Mouse (Mus musculus) ES-Bruce4 (cell line): ENCODE results near the gene Cyb5r3. TPM values are rescaled to one million over a fixed set of nuclear protein-coding genes. Genes with fewer than 3 reads are reported as not detected.
"Not testable (repeated sequence)": the region's sequence is repeated elsewhere in the genome, so short reads cannot be mapped to it uniquely, and the experiment has no call there.

Experiments
- H3K27ac ChIP-seq: 2 replicates; pipeline ENCODE4 v1.5.1; 2012; ENCODE audit warnings: low read length, inconsistent platforms; ENCODE audit not compliant: insufficient read depth
- H3K27me3 ChIP-seq: 2 replicates; pipeline ENCODE4 v1.6.1; 2012; ENCODE audit warnings: mild to moderate bottlenecking, low read length, inconsistent platforms; ENCODE audit not compliant: control insufficient read depth, poor library complexity, insufficient read depth, severe bottlenecking
- H3K36me3 ChIP-seq: 2 replicates; pipeline ENCODE4 v1.6.1; 2012; ENCODE audit warnings: inconsistent platforms, mild to moderate bottlenecking, low read length, moderate library complexity; ENCODE audit not compliant: control insufficient read depth, poor library complexity, insufficient read depth, severe bottlenecking
- H3K4me1 ChIP-seq: one replicate; pipeline ENCODE4 v1.8.1; 2011; ENCODE audit warnings: low read length; ENCODE audit not compliant: control insufficient read depth, insufficient read depth
- H3K4me3 ChIP-seq: 2 replicates; pipeline ENCODE4 v1.5.1; 2011; ENCODE audit warnings: low read depth, mild to moderate bottlenecking, low read length
- H3K9ac ChIP-seq: 2 replicates; pipeline ENCODE4 v1.6.1; 2012; ENCODE audit warnings: low read depth, mild to moderate bottlenecking, inconsistent platforms; ENCODE audit not compliant: poor library complexity, severe bottlenecking
- H3K9me3 ChIP-seq: replicated peaks from 2 replicates; pipeline ENCODE4 v1.6.1; 2012; ENCODE audit warnings: mild to moderate bottlenecking, low read length, inconsistent platforms; ENCODE audit not compliant: control insufficient read depth, poor library complexity, insufficient read depth, severe bottlenecking
- CTCF ChIP-seq: IDR thresholded peaks from one replicate; pipeline ENCODE4 v1.8.1; 2011; ENCODE audit warnings: low read depth, low read length
- EP300 ChIP-seq: IDR thresholded peaks from 2 replicates; pipeline ENCODE4 v1.6.1; 2011; ENCODE audit warnings: low read depth, low read length; ENCODE audit not compliant: insufficient read depth
- POLR2A ChIP-seq: IDR thresholded peaks from one replicate; pipeline ENCODE4 v1.8.1; 2011; ENCODE audit warnings: low read length; ENCODE audit not compliant: insufficient read depth
- polyA plus RNA-seq: library from polyadenylated mRNA; stranded (reverse); fragments of >200 nt; gene quantifications from 2 replicates; pipeline ENCODE4 v1.2.4, GENCODE M21; 2011; ENCODE audit warnings: low read depth; ENCODE audit not compliant: missing spikeins, insufficient read depth, insufficient read length

The Cyb5r3 gene
- polyA plus RNA-seq, 1 experiment: 188 TPM

- H3K9ac ChIP-seq: no peak overlapping the region
- TF ChIP-seq EP300 (no peak), POLR2A (no peak), CTCF (no peak)
- no peak overlapping the region for H3K27ac ChIP-seq
- no peaks in the 10 kb centered on the region for H3K9me3 ChIP-seq
- no peak overlapping the region for H3K4me3 ChIP-seq
- H3K4me1 ChIP-seq: no peaks in the 10 kb centered on the region
- peaks cover 75% of the 10 kb centered on the region for H3K36me3 ChIP-seq
- H3K27me3 ChIP-seq: no peaks in the 10 kb centered on the region
Observed at GRCm38 (mm10) chr15:83134671-83135070, 37.7 kb downstream of the Cyb5r3 start.

GRCm38 (mm10) chr15:83129530-83130231 is 42.7 kb downstream of the Cyb5r3 start:
- Histone ChIP-seq H3K36me3 (peaks cover 69% of the 10 kb centered on the region), H3K4me3 (no peak overlapping the region), H3K4me1 (no peaks in the 10 kb centered on the region), H3K27ac (no peak overlapping the region), H3K9me3 (no peaks in the 10 kb centered on the region), H3K9ac (no peak overlapping the region), H3K27me3 (no peaks in the 10 kb centered on the region)
- TF ChIP-seq CTCF (no peak), EP300 (no peak), POLR2A (no peak)

- H3K27ac ChIP-seq, H3K4me3 ChIP-seq, H3K4me1 ChIP-seq, H3K27me3 ChIP-seq, H3K9me3 ChIP-seq, H3K9ac ChIP-seq: not testable (repeated sequence)
- H3K36me3 ChIP-seq: peaks cover 50% of the 10 kb centered on the region
Observed at GRCm38 (mm10) chr15:83127037-83127436, 45.4 kb downstream of the Cyb5r3 start.

- H3K9me3 ChIP-seq: no peaks in the 10 kb centered on the region
- H3K27ac ChIP-seq: no peak overlapping the region
- H3K27me3 ChIP-seq: no peaks in the 10 kb centered on the region
- TF ChIP-seq POLR2A (no peak), EP300 (no peak), CTCF (no peak)
- no peak overlapping the region for H3K9ac ChIP-seq
- H3K4me3 ChIP-seq: no peak overlapping the region
- H3K4me1 ChIP-seq: no peaks in the 10 kb centered on the region
- peaks cover 46% of the 10 kb centered on the region for H3K36me3 ChIP-seq
Observed at GRCm38 (mm10) chr15:83126582-83126981, 45.8 kb downstream of the Cyb5r3 start.

GRCm38 (mm10) chr15:83124625-83125024 is 47.8 kb downstream of the Cyb5r3 start:
- Histone ChIP-seq H3K9ac (no peak overlapping the region), H3K27ac (no peak overlapping the region), H3K36me3 (peaks cover 28% of the 10 kb centered on the region), H3K4me3 (no peak overlapping the region), H3K27me3 (no peaks in the 10 kb centered on the region), H3K9me3 (no peaks in the 10 kb centered on the region), H3K4me1 (no peaks in the 10 kb centered on the region)
- TF ChIP-seq CTCF (no peak), EP300 (no peak), POLR2A (no peak)

- peaks cover 28% of the 10 kb centered on the region for H3K36me3 ChIP-seq
Observed at GRCm38 (mm10) chr15:83122566-83123145, 49.7 kb downstream of the Cyb5r3 start, which contains the start of gene Rrp7a. TSS of gene Rrp7a (minus strand) at chr15:83122801.

More at GRCm38 (mm10) chr15:83122566-83123145, 49.7 kb downstream of the Cyb5r3 start, which contains the start of gene Rrp7a:
- Histone ChIP-seq H3K27ac (no peak within 1 kb of the TSS), H3K4me1 (no peaks in the 10 kb centered on the region), H3K9ac (peak within 1 kb of the TSS; percentile 63), H3K27me3 (no peaks in the 10 kb centered on the region), H3K4me3 (peak within 1 kb of the TSS; percentile 81), H3K9me3 (no peaks in the 10 kb centered on the region)
- no peak for TF ChIP-seq EP300
- TF ChIP-seq CTCF: no peak
- TF ChIP-seq POLR2A: peak; percentile 68
